Mouse (Mus musculus) limb, embryonic 12.5 days (tissue): ENCODE results near the gene Mxi1. TPM values are rescaled to one million over a fixed set of nuclear protein-coding genes. Genes with fewer than 3 reads are reported as not detected.

Experiments
- ATAC-seq: fragments of 200-750 bp; cut with Nextera tagmentation; 2 replicates; pipeline ENCODE4 v1.8.0; 2017; ENCODE audit warnings: low read depth, moderate TSS enrichment; ENCODE audit not compliant: insufficient number of reproducible peaks, insufficient read depth, low FRiP score, low TSS enrichment
- H3K27ac ChIP-seq: fragments of 300-500 bp; sonication (generic); 2 replicates; pipeline ENCODE4 v1.5.1; 2016; ENCODE audit warnings: mild to moderate bottlenecking, moderate library complexity
- H3K27me3 ChIP-seq: fragments of 300-500 bp; sonication (generic); 2 replicates; pipeline ENCODE4 v1.6.1; 2016; ENCODE audit warnings: mild to moderate bottlenecking, moderate library complexity
- H3K36me3 ChIP-seq: fragments of 300-500 bp; sonication (generic); 2 replicates; pipeline ENCODE4 v1.6.1; 2016; ENCODE audit warnings: mild to moderate bottlenecking, moderate library complexity
- H3K4me1 ChIP-seq: fragments of 300-500 bp; sonication (generic); replicated peaks from 2 replicates; pipeline ENCODE4 v1.6.1; 2016
- H3K4me2 ChIP-seq: fragments of 300-500 bp; sonication (generic); 2 replicates; pipeline ENCODE4 v1.6.1; 2016; ENCODE audit warnings: mild to moderate bottlenecking, moderate library complexity
- H3K4me3 ChIP-seq: fragments of 300-500 bp; sonication (generic); replicated peaks from 2 replicates; pipeline ENCODE4 v1.5.1; 2016; ENCODE audit warnings: mild to moderate bottlenecking
- H3K9ac ChIP-seq: fragments of 300-500 bp; sonication (generic); replicated peaks from 2 replicates; pipeline ENCODE4 v1.6.1; 2016; ENCODE audit warnings: mild to moderate bottlenecking, moderate library complexity
- H3K9me3 ChIP-seq: fragments of 300-500 bp; sonication (generic); 2 replicates; pipeline ENCODE4 v1.6.1; 2016; ENCODE audit warnings: mild to moderate bottlenecking, moderate library complexity
- WGBS: fragments of 180-500 bp; shearing (Covaris S2); methylation state at CpG from one replicate; pipeline ENCODE4 v1.1.7; 2016; 5-methylcytosine and 5-hydroxymethylcytosine counted together
- polyA plus RNA-seq: library from polyadenylated mRNA; unstranded; fragments of >200 nt; fragmentation: Nextera tagmentation; extraction: Ambion mirVana; gene quantifications from 2 replicates; pipeline ENCODE4 v1.2.1, GENCODE M21; 2016

Gene Mxi1
- polyA plus RNA-seq, 1 experiment from 2014 or later: 46.6 TPM

GRCm38 (mm10) chr19:53329221-53329991 is 19.1 kb downstream of the Mxi1 start:
- H3K9me3 ChIP-seq: 0 out of 2 replicates have a peak, but pooled peaks cover 3% of the 10 kb centered on the region
- peak overlapping the region; percentile 86 for H3K4me3 ChIP-seq
- peaks cover 26% of the 10 kb centered on the region for H3K36me3 ChIP-seq
- WGBS: under 1% methylated on average over 92 of the region's 106 CpGs
- peak; percentile 64 for ATAC-seq
- peaks cover 34% of the 10 kb centered on the region for H3K4me1 ChIP-seq
- H3K9ac ChIP-seq: peak overlapping the region; percentile 78
- peak overlapping the region; percentile 79 for H3K27ac ChIP-seq
- H3K27me3 ChIP-seq: no peaks in the 10 kb centered on the region
- peak overlapping the region; percentile 97 for H3K4me2 ChIP-seq

- H3K27me3 ChIP-seq: no peaks in the 10 kb centered on the region
- H3K4me1 ChIP-seq: peaks cover 28% of the 10 kb centered on the region
- H3K27ac ChIP-seq: peak overlapping the region; percentile 79
- H3K9ac ChIP-seq: peak overlapping the region; percentile 78
- ATAC-seq: peak; percentile 83
- peak overlapping the region; percentile 97 for H3K4me2 ChIP-seq
- H3K36me3 ChIP-seq: peaks cover 32% of the 10 kb centered on the region
- under 1% methylated on average over 29 of the region's 29 CpGs for WGBS
- 0 out of 2 replicates have a peak, but pooled peaks cover 3% of the 10 kb centered on the region for H3K9me3 ChIP-seq
- H3K4me3 ChIP-seq: peak overlapping the region; percentile 86
Observed at GRCm38 (mm10) chr19:53329992-53330381, 19.7 kb downstream of the Mxi1 start.

GRCm38 (mm10) chr19:53331882-53332500 is 21.7 kb downstream of the Mxi1 start:
- no peak overlapping the region for H3K4me2 ChIP-seq
- H3K36me3 ChIP-seq: peaks cover 42% of the 10 kb centered on the region
- H3K4me1 ChIP-seq: peaks cover 13% of the 10 kb centered on the region
- 0 out of 2 replicates have a peak, but pooled peaks cover 3% of the 10 kb centered on the region for H3K9me3 ChIP-seq
- no peak for ATAC-seq
- 91% methylated on average over 21 of the region's 21 CpGs for WGBS
- no peak overlapping the region for H3K9ac ChIP-seq
- no peaks in the 10 kb centered on the region for H3K27me3 ChIP-seq
- no peak overlapping the region for H3K4me3 ChIP-seq
- H3K27ac ChIP-seq: no peak overlapping the region

GRCm38 (mm10) chr19:53333730-53334129 is 23.4 kb downstream of the Mxi1 start:
- Histone ChIP-seq H3K27me3 (no peaks in the 10 kb centered on the region), H3K9me3 (0 out of 2 replicates have a peak, but pooled peaks cover 3% of the 10 kb centered on the region), H3K36me3 (peaks cover 57% of the 10 kb centered on the region), H3K4me3 (no peak overlapping the region), H3K27ac (no peak overlapping the region), H3K4me2 (no peak overlapping the region), H3K4me1 (peaks cover 13% of the 10 kb centered on the region), H3K9ac (no peak overlapping the region)
- 95% methylated on average over 6 of the region's 6 CpGs for WGBS
- ATAC-seq: no peak

GRCm38 (mm10) chr19:53335241-53335640 is 24.9 kb downstream of the Mxi1 start:
- Histone ChIP-seq H3K36me3 (peaks cover 59% of the 10 kb centered on the region), H3K4me1 (peaks cover 11% of the 10 kb centered on the region), H3K4me2 (no peak overlapping the region), H3K27me3 (no peaks in the 10 kb centered on the region), H3K27ac (no peak overlapping the region), H3K9me3 (0 out of 2 replicates have a peak, but pooled peaks cover 3% of the 10 kb centered on the region), H3K4me3 (no peak overlapping the region), H3K9ac (no peak overlapping the region)
- no peak for ATAC-seq
- WGBS: 93% methylated on average over 9 of the region's 9 CpGs

GRCm38 (mm10) chr19:53340423-53340822 is 30.1 kb downstream of the Mxi1 start:
- Histone ChIP-seq H3K4me1 (peaks cover 24% of the 10 kb centered on the region), H3K27me3 (no peaks in the 10 kb centered on the region), H3K9me3 (no peaks in the 10 kb centered on the region), H3K4me2 (no peak overlapping the region), H3K9ac (no peak overlapping the region), H3K36me3 (peaks cover 23% of the 10 kb centered on the region), H3K27ac (no peak overlapping the region), H3K4me3 (no peak overlapping the region)
- ATAC-seq: no peak
- 26% methylated on average over 6 of the region's 6 CpGs for WGBS

- H3K4me3 ChIP-seq: no peak overlapping the region
- H3K27ac ChIP-seq: no peak overlapping the region
- no peaks in the 10 kb centered on the region for H3K27me3 ChIP-seq
- peaks cover 34% of the 10 kb centered on the region for H3K4me1 ChIP-seq
- no peaks in the 10 kb centered on the region for H3K9me3 ChIP-seq
- H3K36me3 ChIP-seq: peaks cover 15% of the 10 kb centered on the region
- 85% methylated on average over 13 of the region's 13 CpGs for WGBS
- no peak overlapping the region for H3K9ac ChIP-seq
- no peak overlapping the region for H3K4me2 ChIP-seq
- no peak for ATAC-seq
Observed at GRCm38 (mm10) chr19:53343174-53343881, 33.0 kb downstream of the Mxi1 start.

GRCm38 (mm10) chr19:53344062-53344461 is 33.7 kb downstream of the Mxi1 start:
- no peak overlapping the region for H3K9ac ChIP-seq
- H3K4me3 ChIP-seq: no peak overlapping the region
- no peak for ATAC-seq
- 0 out of 2 replicates have a peak overlapping the region, but pooled peaks have one; percentile 9 for H3K4me2 ChIP-seq
- no peak overlapping the region for H3K27ac ChIP-seq
- H3K9me3 ChIP-seq: no peaks in the 10 kb centered on the region
- no peaks in the 10 kb centered on the region for H3K27me3 ChIP-seq
- peaks cover 15% of the 10 kb centered on the region for H3K36me3 ChIP-seq
- 68% methylated on average over 16 of the region's 16 CpGs for WGBS
- H3K4me1 ChIP-seq: peaks cover 35% of the 10 kb centered on the region

- Histone ChIP-seq H3K4me1 (peaks cover 35% of the 10 kb centered on the region), H3K9me3 (no peaks in the 10 kb centered on the region), H3K36me3 (peaks cover 17% of the 10 kb centered on the region), H3K27me3 (no peaks in the 10 kb centered on the region), H3K4me2 (no peak overlapping the region), H3K27ac (no peak overlapping the region), H3K9ac (no peak overlapping the region), H3K4me3 (no peak overlapping the region)
- ATAC-seq: no peak
- WGBS: 59% methylated on average over 14 of the region's 14 CpGs
Observed at GRCm38 (mm10) chr19:53345766-53346165, 35.4 kb downstream of the Mxi1 start.

- WGBS: 89% methylated on average over 7 of the region's 7 CpGs
- Histone ChIP-seq H3K4me3 (no peak overlapping the region), H3K4me2 (no peak overlapping the region), H3K4me1 (no peaks in the 10 kb centered on the region), H3K27me3 (no peaks in the 10 kb centered on the region), H3K36me3 (peaks cover 20% of the 10 kb centered on the region), H3K9ac (no peak overlapping the region), H3K9me3 (no peaks in the 10 kb centered on the region), H3K27ac (no peak overlapping the region)
- no peak for ATAC-seq
Observed at GRCm38 (mm10) chr19:53353864-53354263, 43.5 kb downstream of the Mxi1 start.
